In the genomic region with DNA sequence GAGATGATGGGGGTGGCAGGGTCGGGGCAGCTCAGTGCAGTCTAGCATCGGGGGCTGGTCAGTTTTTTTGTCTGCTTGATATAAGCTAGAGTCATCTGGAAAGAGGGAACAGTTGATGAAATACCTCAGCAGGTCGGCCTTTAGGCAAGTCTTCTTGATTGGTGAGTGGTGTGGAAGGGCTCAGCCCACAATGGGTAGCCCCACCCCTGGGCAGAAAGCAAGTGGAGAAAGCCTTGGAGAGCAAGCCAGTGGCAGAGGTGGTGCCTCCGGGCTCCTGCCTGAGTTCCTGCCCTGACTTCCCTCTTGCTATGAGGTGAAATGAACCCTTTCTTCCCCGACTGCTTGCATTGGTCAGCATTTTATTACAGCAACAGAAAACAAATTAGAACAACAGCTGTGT, we compare ENCODE assay signal across 15 mouse cellular contexts. TPM values are rescaled to one million over a fixed set of nuclear protein-coding genes. Genes with fewer than 3 reads are reported as not detected.
DNase-seq lines count a peak whose midpoint lies in the region; ATAC-seq lines count a peak whose summit lies in the region.
"Had no signal": no experiment of that assay in that cellular context is flagged by ENCODE, and none has a peak within 500 bp of the region (broad histone marks: within the 10 kb centered on the region; RNA-seq: fewer than 3 reads in every experiment).

No protein-coding gene starts in this region.

- ATAC-seq in kidney, embryonic 14.5 days (ENCODE audit: low FRiP score, low TSS enrichment): peak; percentile 36; the same call in 1 of the 2 replicates
- ATAC-seq in midbrain, embryonic 12.5 days (ENCODE audit: low FRiP score, low read depth): no peak
- no peak for ATAC-seq in midbrain, embryonic 15.5 days (replicated peaks)
- ATAC-seq in hindbrain, embryonic 12.5 days (ENCODE audit: low FRiP score): no peak
- 0 out of 2 replicates have a peak, but pooled peaks have one; percentile 20 for ATAC-seq in megakaryocyte progenitor cell, adult 5-6 weeks (replicated peaks; ENCODE audit: poor library complexity)

- no peaks in the 10 kb centered on the region for H3K36me3 ChIP-seq in kidney, embryonic 14.5 days (ENCODE audit: control insufficient read depth, insufficient read depth, low read length)
- no peaks in the 10 kb centered on the region for H3K36me3 ChIP-seq in midbrain, embryonic 12.5 days
- no peaks in the 10 kb centered on the region for H3K36me3 ChIP-seq in midbrain, embryonic 15.5 days (replicated peaks)
- no peaks in the 10 kb centered on the region for H3K36me3 ChIP-seq in hindbrain, embryonic 12.5 days
- H3K36me3 ChIP-seq: G1E had no signal

- no peak for DNase-seq in kidney, postnatal 36 days
- no peak for DNase-seq in layer of hippocampus, adult 8-10 months (ENCODE audit: low spot score in 2 of 2)
- DNase-seq in gastrocnemius, postnatal 36 days: no peak
- DNase-seq: adrenal gland, adult 8-10 months; heart, adult 11 months; lung, embryonic 14.5 days; thymus, postnatal 36 days had no signal

- peak overlapping the region; percentile 12; the same call in 1 of the 2 replicates for H3K4me2 ChIP-seq in kidney, embryonic 14.5 days (replicated peaks; ENCODE audit: low read depth, low read length)
- H3K4me2 ChIP-seq in midbrain, embryonic 12.5 days (replicated peaks): no peak overlapping the region
- H3K4me2 ChIP-seq in midbrain, embryonic 15.5 days: no peak overlapping the region
- H3K4me2 ChIP-seq in hindbrain, embryonic 12.5 days (replicated peaks): no peak overlapping the region
- H3K4me2 ChIP-seq: liver, embryonic 11.5 days; lung, embryonic 14.5 days had no signal

- peak overlapping the region; percentile 91 for H3K27ac ChIP-seq in kidney, embryonic 14.5 days (ENCODE audit: low read depth, low read length)
- peak overlapping the region; percentile 54; the same call in 1 of the 2 replicates for H3K27ac ChIP-seq in midbrain, embryonic 12.5 days (replicated peaks)
- H3K27ac ChIP-seq in midbrain, embryonic 15.5 days: no peak overlapping the region
- H3K27ac ChIP-seq in hindbrain, embryonic 12.5 days: peak overlapping the region; percentile 71; the same call in 1 of the 2 replicates
- H3K27ac ChIP-seq: macrophage had no signal

- intact Hi-C loops in gastrocnemius, postnatal 36 days (cut with DNase I): no loop called here

- H3K9ac ChIP-seq in kidney, embryonic 14.5 days (ENCODE audit: low read depth, low read length): peak overlapping the region; percentile 31; the same call in 1 of the 2 replicates
- H3K9ac ChIP-seq in midbrain, embryonic 12.5 days (replicated peaks): no peak overlapping the region; the same call in 1 of the 2 replicates
- H3K9ac ChIP-seq in midbrain, embryonic 15.5 days: no peak overlapping the region
- H3K9ac ChIP-seq in hindbrain, embryonic 12.5 days: no peak overlapping the region
- H3K9ac ChIP-seq: lung, embryonic 14.5 days had no signal

- 32% methylated on average over 5 of the region's 5 CpGs for WGBS in kidney, embryonic 14.5 days
- WGBS in midbrain, embryonic 12.5 days: 51% methylated on average over 5 of the region's 5 CpGs
- WGBS in midbrain, embryonic 15.5 days: 35% methylated on average over 5 of the region's 5 CpGs
- WGBS in hindbrain, embryonic 12.5 days: 40% methylated on average over 5 of the region's 5 CpGs

- H3K4me1 ChIP-seq in kidney, embryonic 14.5 days (ENCODE audit: control insufficient read depth, insufficient read depth, low read length): peaks cover 51% of the 10 kb centered on the region
- H3K4me1 ChIP-seq in midbrain, embryonic 12.5 days: peaks cover 53% of the 10 kb centered on the region
- peaks cover 52% of the 10 kb centered on the region for H3K4me1 ChIP-seq in midbrain, embryonic 15.5 days
- peaks cover 54% of the 10 kb centered on the region for H3K4me1 ChIP-seq in hindbrain, embryonic 12.5 days

- no peaks in the 10 kb centered on the region for H3K9me3 ChIP-seq in kidney, embryonic 14.5 days (ENCODE audit: control insufficient read depth, low read length)
- no peaks in the 10 kb centered on the region for H3K9me3 ChIP-seq in midbrain, embryonic 12.5 days
- H3K9me3 ChIP-seq in midbrain, embryonic 15.5 days: no peaks in the 10 kb centered on the region
- no peaks in the 10 kb centered on the region for H3K9me3 ChIP-seq in hindbrain, embryonic 12.5 days (replicated peaks)
- H3K9me3 ChIP-seq: G1E had no signal

- H3K27me3 ChIP-seq in kidney, embryonic 14.5 days (ENCODE audit: control insufficient read depth, insufficient read depth, low read length): no peaks in the 10 kb centered on the region
- no peaks in the 10 kb centered on the region for H3K27me3 ChIP-seq in midbrain, embryonic 12.5 days
- no peaks in the 10 kb centered on the region for H3K27me3 ChIP-seq in midbrain, embryonic 15.5 days (replicated peaks)
- H3K27me3 ChIP-seq in hindbrain, embryonic 12.5 days: no peaks in the 10 kb centered on the region

- no peak overlapping the region for H3K4me3 ChIP-seq in kidney, embryonic 14.5 days (ENCODE audit: low read length)
- H3K4me3 ChIP-seq in midbrain, embryonic 12.5 days: no peak overlapping the region
- no peak overlapping the region for H3K4me3 ChIP-seq in midbrain, embryonic 15.5 days
- H3K4me3 ChIP-seq in hindbrain, embryonic 12.5 days: no peak overlapping the region

RNA-seq across cellular contexts. Expression of gene Ncs1, which starts 23.0 kb away (rescaled TPM):
- 34.5 and 57.0 TPM in 2 replicates for polyA plus RNA-seq in kidney, embryonic 14.5 days (2014; fragmentation: Nextera tagmentation; extraction: Ambion mirVana)
- 75.8 and 90.3 TPM in 2 replicates for polyA plus RNA-seq in midbrain, embryonic 12.5 days (2016; fragmentation: Nextera tagmentation; extraction: Ambion mirVana)
- 172 and 183 TPM in 2 replicates for polyA plus RNA-seq in midbrain, embryonic 15.5 days (2015; fragmentation: Nextera tagmentation; extraction: Ambion mirVana)
- polyA plus RNA-seq in hindbrain, embryonic 12.5 days (2016; fragmentation: Nextera tagmentation; extraction: Ambion mirVana): 99.8 and 107 TPM in 2 replicates
- 1.2 and 2.3 TPM in 2 replicates for total RNA-seq in megakaryocyte progenitor cell, adult 5-6 weeks (2015)
- total RNA-seq in megakaryocyte progenitor cell, adult 5-6 weeks (2017): 1.7 TPM in 2 replicates
- 100 to 1,000 TPM; 243 to 310 (median 283) TPM for total RNA-seq in layer of hippocampus, adult 8-10 months (2022)
- 1 to 10 TPM; 4.0 to 4.9 TPM for total RNA-seq in gastrocnemius, postnatal 36 days (2021)
- polyA plus RNA-seq: G1E had no signal

RNA-seq across cellular contexts. Expression of gene Hmcn2, which starts 45.6 kb away (rescaled TPM):
- 0.10 TPM in 1 of 2 replicates, not detected in the other for polyA plus RNA-seq in kidney, embryonic 14.5 days (2014; fragmentation: Nextera tagmentation; extraction: Ambion mirVana)
- 0.09 TPM in 1 of 2 replicates, not detected in the other for polyA plus RNA-seq in midbrain, embryonic 12.5 days (2016; fragmentation: Nextera tagmentation; extraction: Ambion mirVana)
- 0.18 and 0.32 TPM in 2 replicates for polyA plus RNA-seq in midbrain, embryonic 15.5 days (2015; fragmentation: Nextera tagmentation; extraction: Ambion mirVana)
- 0.30 and 0.33 TPM in 2 replicates for polyA plus RNA-seq in hindbrain, embryonic 12.5 days (2016; fragmentation: Nextera tagmentation; extraction: Ambion mirVana)
- not detected in 2 replicates for total RNA-seq in megakaryocyte progenitor cell, adult 5-6 weeks (2015)
- 0.21 TPM in 1 of 2 replicates, not detected in the other for total RNA-seq in megakaryocyte progenitor cell, adult 5-6 weeks (2017)
- under 1 TPM; 0.17 to 0.34 (median 0.23) TPM for total RNA-seq in layer of hippocampus, adult 8-10 months (2022)
- 10 to 100 TPM; 28.6 to 30.1 TPM for total RNA-seq in gastrocnemius, postnatal 36 days (2021)
- polyA plus RNA-seq: G1E, macrophage had no signal

Comparison
In these comparisons a context has a peak if more than half of its experiments do, and no peak if none do; other contexts are left out.
1. ATAC-seq: peak in kidney, embryonic 14.5 days (single experiment) and megakaryocyte progenitor cell, adult 5-6 weeks (single experiment); none in midbrain, embryonic 12.5 days (single experiment), midbrain, embryonic 15.5 days (single experiment) and hindbrain, embryonic 12.5 days (single experiment).